In genomic region chr1:128549442-128549841, GRCm38 (mm10) we compare ENCODE assay signal across 30 mouse cellular contexts. TPM values are rescaled to one million over a fixed set of nuclear protein-coding genes. Genes with fewer than 3 reads are reported as not detected.
DNase-seq lines count a peak whose midpoint lies in the region; ATAC-seq and TF ChIP-seq lines count a peak whose summit lies in the region.
"Had no signal": no experiment of that assay in that cellular context is flagged by ENCODE, and none has a peak within 500 bp of the region (broad histone marks: within the 10 kb centered on the region; RNA-seq: fewer than 3 reads in every experiment).

No protein-coding gene starts in this region.

- no peak for TF ChIP-seq CTCF in lung, adult 2 months (IDR thresholded peaks at IDR 0.05; ENCODE audit: insufficient read depth, low read length)

- no peaks in the 10 kb centered on the region for H3K9me3 ChIP-seq in forebrain, embryonic 11.5 days (ENCODE audit: control insufficient read depth, low read length)
- H3K9me3 ChIP-seq in forebrain, embryonic 10.5 days = no peaks in the 10 kb centered on the region
- H3K9me3 ChIP-seq: embryonic facial prominence, embryonic 13.5 days; forebrain, embryonic 12.5 days; G1E; hindbrain, embryonic 12.5 days; limb, embryonic 13.5 days; midbrain, embryonic 12.5 days had no signal

- H3K4me2 ChIP-seq in forebrain, embryonic 11.5 days (ENCODE audit: low read depth, low read length, severe bottlenecking) = no peak overlapping the region
- H3K4me2 ChIP-seq: embryonic facial prominence, embryonic 13.5 days; forebrain, embryonic 12.5 days; heart, embryonic 11.5 days; hindbrain, embryonic 12.5 days; limb, embryonic 13.5 days; liver, embryonic 11.5 days; midbrain, embryonic 12.5 days had no signal

- no peak for ATAC-seq in forebrain, embryonic 11.5 days (replicated peaks; ENCODE audit: low FRiP score)
- ATAC-seq in common myeloid progenitor, adult 5-6 weeks (replicated peaks; ENCODE audit: low read depth, poor library complexity, severe bottlenecking) = peak; percentile 32; the same call in 1 of the 2 replicates
- ATAC-seq in megakaryocyte progenitor cell, adult 5-6 weeks (replicated peaks; ENCODE audit: poor library complexity) = peak; percentile 18
- ATAC-seq: forebrain, postnatal 0 days; hindbrain, postnatal 0 days; intestine, embryonic 16.5 days; Patski had no signal

- no peak overlapping the region for H3K9ac ChIP-seq in forebrain, embryonic 11.5 days (ENCODE audit: low read length)
- H3K9ac ChIP-seq: embryonic facial prominence, embryonic 13.5 days; forebrain, embryonic 12.5 days; forebrain, postnatal 0 days; hindbrain, embryonic 12.5 days; limb, embryonic 13.5 days; midbrain, embryonic 12.5 days had no signal

- no peak overlapping the region for H3K4me3 ChIP-seq in forebrain, embryonic 11.5 days (ENCODE audit: low read depth, low read length)
- no peak overlapping the region for H3K4me3 ChIP-seq in forebrain, embryonic 10.5 days
- no peak overlapping the region for H3K4me3 ChIP-seq in lung, adult 2 months (replicated peaks; ENCODE audit: extremely low read depth, low read depth, low read length)
- H3K4me3 ChIP-seq: embryonic facial prominence, embryonic 13.5 days; forebrain, embryonic 12.5 days; hindbrain, embryonic 12.5 days; left cerebral cortex, adult 2 months; limb, embryonic 13.5 days; midbrain, embryonic 12.5 days had no signal

- no peaks in the 10 kb centered on the region for H3K27me3 ChIP-seq in forebrain, embryonic 11.5 days (ENCODE audit: control insufficient read depth, insufficient read depth, low read length)
- no peaks in the 10 kb centered on the region for H3K27me3 ChIP-seq in forebrain, embryonic 10.5 days (ENCODE audit: poor library complexity, severe bottlenecking)
- H3K27me3 ChIP-seq: embryonic facial prominence, embryonic 13.5 days; forebrain, embryonic 12.5 days; hindbrain, embryonic 12.5 days; limb, embryonic 13.5 days; Patski had no signal

- TF ChIP-seq POLR2A in lung, adult 2 months (IDR thresholded peaks at IDR 0.05; ENCODE audit: borderline replicate concordance, extremely low read depth, low read depth, low read length) = no peak

- no peak overlapping the region for H3K27ac ChIP-seq in forebrain, embryonic 11.5 days (ENCODE audit: low read depth, low read length)
- H3K27ac ChIP-seq in forebrain, embryonic 10.5 days = no peak overlapping the region
- H3K27ac ChIP-seq: embryonic facial prominence, embryonic 13.5 days; forebrain, embryonic 12.5 days; hindbrain, embryonic 12.5 days; hindbrain, postnatal 0 days; left cerebral cortex, adult 2 months; limb, embryonic 13.5 days; midbrain, embryonic 12.5 days had no signal

- DNase-seq in forebrain, embryonic 11.5 days (ENCODE audit: low spot score) = peak; percentile 41
- DNase-seq in forebrain, embryonic 10.5 days (ENCODE audit: extremely low spot score, low spot score) = no peak
- DNase-seq in lung, adult 2 months = no peak
- DNase-seq in ovary, postnatal 10 days (ENCODE audit: low spot score) = no peak
- no peak for DNase-seq in testis, postnatal 10 days (ENCODE audit: low spot score)
- DNase-seq in layer of hippocampus, postnatal 14 days (ENCODE audit: low spot score in 2 of 2) = no peak
- DNase-seq: adrenal gland, postnatal 14 days; cerebellum, adult 11-12 months; cerebellum, adult 9-11 months; forebrain, postnatal 0 days; gastrocnemius, postnatal 10 days; heart, postnatal 36 days; kidney, adult 9 months; kidney, postnatal 10 days; lung, postnatal 36 days; right cerebral cortex, adult 18-20 months had no signal

- WGBS in forebrain, embryonic 11.5 days = 54% methylated on average over 5 of the region's 5 CpGs
- WGBS in forebrain, embryonic 10.5 days = 60% methylated on average over 5 of the region's 5 CpGs
- WGBS in lung, adult 2 months = 65% methylated on average over 5 of the region's 5 CpGs

- peaks cover 7% of the 10 kb centered on the region; the same call in 1 of the 2 replicates for H3K4me1 ChIP-seq in forebrain, embryonic 11.5 days (replicated peaks; ENCODE audit: control insufficient read depth, insufficient read depth, low read length)
- peaks cover 33% of the 10 kb centered on the region for H3K4me1 ChIP-seq in forebrain, embryonic 10.5 days
- peaks cover 4% of the 10 kb centered on the region; the same call in 1 of the 2 replicates for H3K4me1 ChIP-seq in lung, adult 2 months (ENCODE audit: control insufficient read depth, insufficient read depth, low read length)
- H3K4me1 ChIP-seq: limb, embryonic 13.5 days had no signal

- no peaks in the 10 kb centered on the region for H3K36me3 ChIP-seq in forebrain, embryonic 11.5 days (ENCODE audit: control insufficient read depth, insufficient read depth, low read length)
- no peaks in the 10 kb centered on the region for H3K36me3 ChIP-seq in forebrain, embryonic 10.5 days (replicated peaks)
- H3K36me3 ChIP-seq: embryonic facial prominence, embryonic 13.5 days; forebrain, embryonic 12.5 days; G1E; hindbrain, embryonic 12.5 days; limb, embryonic 13.5 days; midbrain, embryonic 12.5 days had no signal

RNA-seq across cellular contexts. Expression of gene Cxcr4, which starts 42.7 kb away (rescaled TPM):
- polyA plus RNA-seq in forebrain, embryonic 11.5 days (2014; fragmentation: Nextera tagmentation; extraction: Ambion mirVana) = 9.0 and 10.0 TPM in 2 replicates
- polyA plus RNA-seq in forebrain, embryonic 10.5 days (2016; fragmentation: Nextera tagmentation; extraction: Ambion mirVana) = 6.6 and 7.9 TPM in 2 replicates
- 77.8 and 110 TPM in 2 replicates for total RNA-seq in common myeloid progenitor, adult 5-6 weeks (2017)
- total RNA-seq in megakaryocyte progenitor cell, adult 5-6 weeks (2015) = 268 and 279 TPM in 2 replicates
- total RNA-seq in megakaryocyte progenitor cell, adult 5-6 weeks (2017) = 187 and 192 TPM in 2 replicates
- 163 and 178 TPM in 2 replicates for polyA plus RNA-seq in lung, adult 2 months (2012; rRNA removed)
- 10 to 100 TPM; 10.2 to 17.0 TPM for total RNA-seq in layer of hippocampus, postnatal 14 days (2021)
- polyA plus RNA-seq: G1E had no signal
